ENCODE assay signal across 12 mouse cellular contexts in the genomic region with DNA sequence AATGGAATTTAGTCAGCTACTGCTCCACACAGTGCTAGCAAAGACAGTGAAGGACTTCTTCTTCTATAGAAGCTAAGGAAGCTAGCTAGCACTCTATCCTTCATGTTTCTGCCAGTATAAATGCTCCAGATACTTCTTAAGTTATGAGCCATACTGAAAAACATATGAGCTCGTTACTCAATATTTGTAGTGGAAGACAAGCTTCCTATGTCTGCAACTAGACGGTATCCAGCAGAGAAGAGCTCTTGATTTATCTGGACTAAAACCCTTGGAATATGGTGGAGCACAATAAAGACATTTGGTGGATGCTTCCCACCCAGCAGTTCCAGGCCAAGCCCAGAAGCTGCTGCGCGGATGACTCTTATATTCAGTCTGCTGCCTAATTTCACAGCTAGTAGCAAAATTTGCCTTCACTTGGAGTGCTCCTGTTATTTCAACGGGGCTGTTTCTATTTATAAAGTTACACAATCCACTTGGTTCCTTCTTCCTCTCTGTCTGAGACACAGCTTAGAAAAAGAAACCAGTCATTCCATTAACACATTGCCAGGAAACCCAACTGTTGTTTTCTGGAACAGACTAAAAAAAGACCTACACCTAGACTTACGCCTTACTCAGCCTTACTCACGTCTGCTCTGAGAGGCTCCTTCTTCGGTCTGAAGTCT.
DNase-seq lines count a peak whose midpoint lies in the region; ATAC-seq lines count a peak whose summit lies in the region.
"Had no signal": no experiment of that assay in that cellular context is flagged by ENCODE, and none has a peak within 500 bp of the region (broad histone marks: within the 10 kb centered on the region; RNA-seq: fewer than 3 reads in every experiment).

No protein-coding gene starts in this region.

- H3K4me2 ChIP-seq in heart, embryonic 11.5 days: no peak overlapping the region
- 0 out of 2 replicates have a peak overlapping the region, but pooled peaks have one; percentile 6 for H3K4me2 ChIP-seq in heart, embryonic 14.5 days (ENCODE audit: low read length)
- H3K4me2 ChIP-seq: embryonic facial prominence, embryonic 12.5 days had no signal

- H3K27ac ChIP-seq in heart, embryonic 11.5 days (ENCODE audit: low read depth, low read length): no peak overlapping the region
- H3K27ac ChIP-seq in heart, embryonic 14.5 days (replicated peaks in 1 of 2; ENCODE audit: control insufficient read depth in 1 of 2, insufficient read depth in 1 of 2, low read depth in 2 of 2, low read length in 2 of 2): peak overlapping the region; percentile 39 to 47; a peak in 2 of 4 replicates
- H3K27ac ChIP-seq: embryonic facial prominence, embryonic 12.5 days; macrophage had no signal

- H3K27me3 ChIP-seq in heart, embryonic 11.5 days (ENCODE audit: control insufficient read depth, insufficient read depth, low read length): no peaks in the 10 kb centered on the region
- no peaks in the 10 kb centered on the region for H3K27me3 ChIP-seq in heart, embryonic 14.5 days (ENCODE audit: control insufficient read depth, insufficient read depth, low read length)
- H3K27me3 ChIP-seq: embryonic facial prominence, embryonic 12.5 days had no signal

- H3K4me1 ChIP-seq in heart, embryonic 11.5 days (ENCODE audit: control insufficient read depth, insufficient read depth, low read length): no peaks in the 10 kb centered on the region; the same call in 1 of the 2 replicates
- H3K4me1 ChIP-seq in heart, embryonic 14.5 days (ENCODE audit: control insufficient read depth in 2 of 2, insufficient read depth in 2 of 2, low read length in 2 of 2): no peaks in the 10 kb centered on the region
- H3K4me1 ChIP-seq: embryonic facial prominence, embryonic 12.5 days had no signal

- WGBS in heart, embryonic 11.5 days (ENCODE audit: insufficient replicate concordance): 68% methylated on average over 8 of the region's 8 CpGs
- WGBS in heart, embryonic 14.5 days: 56% methylated on average over 8 of the region's 8 CpGs

- no peak overlapping the region for H3K4me3 ChIP-seq in heart, embryonic 11.5 days (ENCODE audit: low read depth, low read length)
- no peak overlapping the region for H3K4me3 ChIP-seq in heart, embryonic 14.5 days (ENCODE audit: control insufficient read depth in 1 of 2, insufficient read depth in 1 of 2, low read depth in 1 of 2, low read length in 2 of 2)
- H3K4me3 ChIP-seq: embryonic facial prominence, embryonic 12.5 days had no signal

- DNase-seq in heart, adult 9 months (ENCODE audit: low spot score in 2 of 2): peak; percentile 29 to 65
- DNase-seq in brain, embryonic 18.5 days (ENCODE audit: low read depth, low spot score): peak; percentile 8
- peak; percentile 21 to 36 for DNase-seq in left cerebral cortex, postnatal 36 days (ENCODE audit: low spot score in 2 of 2)
- no peak for DNase-seq in thymus, postnatal 10 days (ENCODE audit: low spot score in 2 of 2)
- DNase-seq in cerebellum, adult 11-12 months: no peak
- DNase-seq: gastrocnemius, postnatal 25 days; kidney, adult 9 months had no signal

- no peak overlapping the region for H3K9ac ChIP-seq in heart, embryonic 11.5 days (ENCODE audit: low read depth, low read length)
- H3K9ac ChIP-seq in heart, embryonic 14.5 days (ENCODE audit: low read length): no peak overlapping the region
- H3K9ac ChIP-seq: embryonic facial prominence, embryonic 12.5 days had no signal

- ATAC-seq in heart, embryonic 11.5 days (replicated peaks; ENCODE audit: insufficient number of reproducible peaks, low FRiP score, low TSS enrichment): no peak
- ATAC-seq in heart, embryonic 14.5 days (ENCODE audit: insufficient number of reproducible peaks, insufficient read depth, low FRiP score, low read depth): no peak
- ATAC-seq: activated CD4-positive, CD25-positive, alpha-beta regulatory T cell, adult 4 months had no signal

- H3K36me3 ChIP-seq in heart, embryonic 11.5 days (ENCODE audit: control insufficient read depth, insufficient read depth, low read length): no peaks in the 10 kb centered on the region
- H3K36me3 ChIP-seq in heart, embryonic 14.5 days (ENCODE audit: control insufficient read depth, insufficient read depth, low read length): no peaks in the 10 kb centered on the region
- H3K36me3 ChIP-seq: embryonic facial prominence, embryonic 12.5 days had no signal

- H3K9me3 ChIP-seq in heart, embryonic 11.5 days (replicated peaks; ENCODE audit: control insufficient read depth, low read length): no peaks in the 10 kb centered on the region
- H3K9me3 ChIP-seq in heart, embryonic 14.5 days (ENCODE audit: control insufficient read depth, low read length): no peaks in the 10 kb centered on the region
- H3K9me3 ChIP-seq: embryonic facial prominence, embryonic 12.5 days had no signal

- intact Hi-C loops in left cerebral cortex, postnatal 36 days (cut with DNase I): no loop called here

Comparison
In these comparisons a context has a peak if more than half of its experiments do, and no peak if none do; other contexts are left out.
1. DNase-seq: peak in heart, adult 9 months (2 of 2), brain, embryonic 18.5 days (single experiment) and left cerebral cortex, postnatal 36 days (2 of 2); none in thymus, postnatal 10 days (0 of 2) and cerebellum, adult 11-12 months (single experiment).